Mouse (Mus musculus): Measurements from ENCODE around the gene Tmsb4x.

The Tmsb4x gene

DNA sequence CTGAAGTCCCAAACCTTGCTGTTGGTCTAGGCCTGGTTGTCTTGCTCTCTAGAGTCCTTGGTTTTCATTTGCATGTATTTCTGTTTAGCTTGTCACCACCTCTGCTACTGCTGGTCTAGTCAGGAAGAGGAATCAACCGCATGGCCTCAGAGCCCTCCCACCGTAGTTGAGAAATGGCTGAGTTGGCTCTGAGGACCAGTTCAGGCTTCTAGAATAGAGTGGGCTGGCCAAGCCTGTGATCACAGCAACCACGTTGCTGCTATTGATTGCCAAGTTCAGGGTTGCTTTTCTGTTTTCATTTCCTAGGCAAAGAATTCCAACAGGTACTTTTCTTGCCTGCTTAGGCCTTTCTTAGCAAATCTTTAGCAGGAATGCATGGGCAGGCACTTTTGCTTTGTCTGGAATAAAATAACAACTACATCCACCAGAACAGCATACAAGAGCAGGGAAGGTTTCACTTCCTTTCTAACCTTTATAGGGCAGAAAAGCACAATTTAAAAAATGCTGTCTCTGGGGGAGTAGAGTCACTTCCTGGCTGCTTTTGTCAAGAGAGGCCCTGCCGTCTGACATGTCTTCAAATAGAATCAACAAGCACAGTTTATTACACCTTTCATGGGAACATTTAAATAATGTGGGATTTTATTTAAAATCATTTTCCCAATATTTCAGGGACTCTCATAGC, 29.0 kb downstream of the Tmsb4x start:
- peak; percentile 96 for DNase-seq

DNA sequence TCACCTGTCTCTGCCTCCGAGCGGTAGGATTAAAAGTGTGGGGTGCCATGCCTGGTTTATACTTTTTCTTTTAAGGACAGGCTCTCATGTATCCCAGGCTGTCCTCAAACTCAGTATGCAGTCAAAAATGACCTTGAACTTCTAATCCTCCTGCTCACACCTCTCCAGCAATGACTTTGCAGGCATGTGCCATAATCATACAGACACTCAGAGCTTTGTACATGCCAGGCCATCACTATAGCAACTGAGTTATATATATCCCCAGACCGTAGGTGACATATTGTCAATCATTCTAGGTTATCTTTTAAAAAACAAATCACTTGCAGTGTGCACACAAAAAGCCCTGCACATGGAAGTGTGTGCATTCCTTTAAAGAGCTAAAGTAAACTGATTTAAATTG, 29.6 kb downstream of the Tmsb4x start:
- DNase-seq = peak; percentile 69

DNA sequence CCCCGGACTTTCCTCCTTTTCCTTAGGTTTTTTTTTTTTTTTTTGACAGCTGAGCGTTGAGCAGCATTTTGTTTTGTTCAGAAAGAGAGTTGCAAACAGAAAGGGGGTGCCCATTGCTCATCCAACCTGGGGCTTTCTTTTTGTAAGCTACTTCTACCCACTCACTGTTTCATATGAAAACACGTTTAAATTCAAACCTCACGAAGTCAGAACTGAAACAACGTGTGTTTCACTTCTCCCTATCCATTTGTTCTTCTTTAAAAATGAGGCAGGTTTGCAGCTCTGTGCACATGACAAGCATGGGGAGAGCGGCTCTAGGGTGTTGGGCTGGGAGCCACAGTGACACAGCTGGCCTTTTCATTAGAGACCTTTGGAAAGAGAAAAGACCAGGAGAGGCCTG, 33.8 kb downstream of the Tmsb4x start:
- DNase-seq = peak; percentile 93

DNA sequence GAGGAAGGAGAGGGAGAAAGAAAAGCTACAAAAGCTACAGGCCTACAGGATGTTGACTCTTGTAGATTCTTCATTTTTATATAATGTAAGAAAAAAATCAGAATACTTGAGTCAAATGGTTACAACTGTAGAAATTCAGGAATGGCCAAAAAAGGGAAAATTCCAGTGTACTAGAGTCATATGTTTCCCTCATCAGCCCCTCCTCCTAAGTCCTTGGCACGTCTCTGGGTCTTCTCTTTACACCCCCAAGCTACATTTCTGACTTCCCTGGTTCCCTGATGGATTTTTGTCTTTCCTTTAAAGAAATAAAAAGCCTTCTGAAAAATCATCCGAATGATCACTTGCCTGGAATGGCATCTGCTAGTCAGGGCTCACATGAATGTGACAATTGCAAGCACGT, 34.8 kb downstream of the Tmsb4x start:
- no peak for DNase-seq

DNA sequence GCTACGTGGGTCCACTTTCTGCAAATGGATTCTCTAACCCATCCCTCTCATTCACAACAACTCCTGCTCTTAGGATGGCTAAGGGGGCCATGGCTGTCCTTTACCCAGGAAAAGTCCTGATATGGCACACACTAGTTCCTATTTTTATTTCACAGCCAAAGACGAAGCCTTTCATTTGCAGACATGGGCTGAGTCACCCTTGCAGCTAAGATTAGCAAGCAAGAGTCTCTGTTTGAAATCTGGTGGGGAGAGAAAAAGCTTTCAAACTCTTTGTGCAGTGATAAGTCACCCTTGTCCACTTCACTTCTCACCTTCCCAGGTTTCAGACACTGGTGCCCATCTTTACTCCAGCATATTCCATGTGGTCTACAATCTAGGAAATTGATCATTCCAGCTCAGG, 36.9 kb downstream of the Tmsb4x start:
- no peak for DNase-seq

DNA sequence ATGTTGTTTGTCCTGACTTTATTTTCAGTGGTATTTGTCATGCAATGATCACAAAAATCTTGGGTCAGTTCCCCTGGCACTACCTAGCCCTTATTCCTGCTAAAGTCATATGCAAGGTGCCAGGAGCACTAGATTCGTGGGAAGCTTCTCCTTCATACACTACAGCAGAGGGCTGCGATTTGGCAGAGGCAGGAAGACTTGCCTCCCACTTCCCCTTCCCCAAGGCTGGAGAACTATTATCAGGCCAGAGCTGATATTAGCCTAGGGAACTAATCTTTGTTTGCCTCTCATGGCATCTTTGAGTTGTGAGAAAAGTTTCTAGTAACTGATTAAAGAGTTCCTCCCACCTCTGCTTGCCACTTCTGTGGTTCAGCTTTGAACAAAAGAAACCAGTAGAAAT, 37.8 kb downstream of the Tmsb4x start:
- no peak for DNase-seq

DNA sequence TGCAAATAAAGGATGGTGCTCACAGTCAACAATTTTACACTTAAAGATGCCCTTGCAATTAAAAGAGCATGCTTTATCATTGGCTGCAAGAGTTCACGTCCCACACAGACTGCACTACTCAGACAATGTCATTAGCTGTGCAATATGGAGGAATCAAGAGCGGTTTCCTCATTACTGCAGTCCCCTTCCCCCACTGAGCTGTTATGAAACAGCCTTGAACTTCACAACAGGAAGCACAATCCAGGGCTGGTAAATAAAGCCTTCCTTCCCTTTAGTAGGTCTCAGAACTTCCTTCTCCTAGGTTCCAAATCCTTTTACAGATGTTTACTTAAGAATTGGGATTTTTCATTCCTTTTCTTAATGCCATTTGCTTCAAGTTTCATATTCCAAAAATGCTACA, 41.8 kb downstream of the Tmsb4x start:
- peak; percentile 96 for DNase-seq

DNA sequence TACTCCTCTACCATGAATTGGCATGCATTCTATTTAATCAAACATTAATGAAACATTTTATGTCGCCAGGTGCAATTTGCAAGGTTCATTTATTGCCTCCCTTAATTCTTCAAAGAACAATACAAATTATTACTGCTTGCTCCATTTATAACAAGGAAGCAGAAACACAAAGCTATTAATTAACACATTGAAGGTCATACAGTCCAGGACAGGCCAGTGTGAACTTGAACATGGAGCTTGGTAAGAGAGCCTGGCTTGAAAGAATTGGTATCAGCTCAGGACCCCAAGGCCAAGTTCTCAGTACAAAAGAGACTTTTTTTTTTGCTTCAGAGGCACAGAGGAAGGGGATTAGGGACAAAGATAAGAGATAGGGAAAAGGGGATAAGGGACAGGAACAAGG, 43.1 kb downstream of the Tmsb4x start:
- DNase-seq = no peak

DNA sequence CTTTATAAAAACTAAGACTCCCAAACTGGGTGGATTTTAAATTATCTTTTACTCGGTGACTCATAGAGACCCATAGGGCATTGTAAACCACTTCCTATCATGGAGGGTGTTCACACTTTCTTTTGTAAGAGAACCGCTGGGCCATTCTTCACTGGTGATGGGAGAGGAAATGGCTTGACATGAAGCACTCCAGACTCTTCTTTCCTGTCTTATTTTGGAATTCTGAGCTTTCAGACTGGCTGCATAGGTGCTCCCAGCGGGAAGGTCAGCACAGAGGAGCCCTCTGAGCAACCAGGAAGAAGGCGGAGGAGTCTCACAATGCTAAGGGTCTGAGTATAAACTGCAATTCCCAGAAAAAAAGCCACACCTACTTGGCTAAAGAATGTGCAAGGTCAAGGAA, 51.4 kb downstream of the Tmsb4x start:
- DNase-seq = peak; percentile 93
